Mouse (Mus musculus): ENCODE data around the gene Spen.
A peak's percentile ranks its signal among the peaks of the same experiment; 100 is the strongest.
"Not testable (repeated sequence)": the region's sequence is repeated elsewhere in the genome, so short reads cannot be mapped to it uniquely, and the experiment has no call there.

The Spen gene

GRCm38 (mm10) chr4:141538408-141539212, at the start of gene Spen:
Gene Spen (minus strand): TSS chr4:141538597.
- peak; percentile 86 to 89 for DNase-seq

GRCm38 (mm10) chr4:141583919-141584318, 45.5 kb upstream of the Spen start:
- DNase-seq = no peak

GRCm38 (mm10) chr4:141581051-141581450, 42.7 kb upstream of the Spen start:
- DNase-seq = no peak

- no peak for DNase-seq
Observed at GRCm38 (mm10) chr4:141578833-141579232, 40.4 kb upstream of the Spen start.

GRCm38 (mm10) chr4:141576877-141577276, 38.5 kb upstream of the Spen start:
- DNase-seq = no peak

DNA sequence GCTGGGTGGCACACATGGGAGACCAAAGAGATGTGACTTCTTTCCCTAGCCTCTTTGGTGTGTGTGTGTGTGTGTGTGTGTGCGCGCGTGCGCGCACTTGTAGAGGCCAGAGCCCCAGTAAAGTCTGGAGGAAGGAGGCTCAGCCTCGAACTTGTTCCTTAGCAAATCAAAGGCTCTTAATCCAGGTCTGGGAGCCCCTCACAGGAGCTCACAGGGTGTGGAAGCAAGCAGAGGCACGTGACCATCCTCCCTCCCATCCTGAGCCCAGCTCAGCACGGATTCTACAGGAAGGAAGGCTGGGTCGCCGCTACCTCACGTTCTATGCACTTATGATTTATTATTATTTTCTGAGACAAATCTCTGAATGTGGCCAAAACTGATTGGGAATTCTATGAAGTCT, 38.0 kb upstream of the Spen start:
- no peak for DNase-seq

DNA sequence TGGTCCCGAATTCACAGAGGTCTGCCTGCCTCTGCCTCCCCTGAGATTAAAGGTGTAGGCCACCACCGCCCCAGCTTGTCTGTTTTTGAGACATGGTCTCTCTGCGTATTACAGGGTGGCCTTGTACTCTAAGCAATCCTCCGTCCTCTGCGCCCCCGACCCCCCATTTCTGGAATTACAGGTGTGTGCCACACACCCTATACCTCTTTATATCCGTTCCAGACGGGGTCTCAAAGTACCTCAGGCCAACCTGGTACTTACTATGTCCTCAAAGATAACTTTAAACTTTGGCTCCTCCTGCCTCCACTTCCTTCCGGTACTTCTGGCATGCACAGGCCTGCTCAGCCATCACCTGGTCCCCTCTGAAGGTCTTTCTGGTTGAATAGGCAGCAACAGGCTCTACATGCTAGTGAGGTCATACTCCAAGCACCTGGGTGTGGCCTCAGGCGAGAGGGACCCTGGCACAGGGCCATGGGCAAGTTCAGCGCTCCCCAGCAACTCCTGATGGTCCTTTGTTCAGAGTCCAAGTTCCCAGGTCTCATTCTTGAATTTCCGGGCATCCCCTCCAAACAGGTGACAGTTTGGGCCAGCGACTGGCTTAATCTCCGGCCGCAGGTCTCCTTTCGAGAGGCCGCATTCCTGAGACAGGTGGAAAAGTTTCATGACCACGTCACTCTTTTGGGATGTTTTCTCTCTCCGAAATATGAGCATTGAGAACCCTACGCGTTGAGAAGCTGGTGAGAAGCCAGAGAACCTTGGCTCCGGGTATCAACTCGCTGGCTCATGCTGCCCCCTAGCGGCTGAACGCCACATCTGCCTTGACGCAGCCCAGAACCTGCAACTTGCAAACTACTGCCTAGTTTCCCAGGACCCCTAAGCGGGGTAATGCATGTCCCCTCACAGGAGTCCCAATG, 36.6 kb upstream of the Spen start:
- DNase-seq = peak; percentile 90 to 92

GRCm38 (mm10) chr4:141573359-141573966, 35.1 kb upstream of the Spen start:
- no peak for DNase-seq

DNA sequence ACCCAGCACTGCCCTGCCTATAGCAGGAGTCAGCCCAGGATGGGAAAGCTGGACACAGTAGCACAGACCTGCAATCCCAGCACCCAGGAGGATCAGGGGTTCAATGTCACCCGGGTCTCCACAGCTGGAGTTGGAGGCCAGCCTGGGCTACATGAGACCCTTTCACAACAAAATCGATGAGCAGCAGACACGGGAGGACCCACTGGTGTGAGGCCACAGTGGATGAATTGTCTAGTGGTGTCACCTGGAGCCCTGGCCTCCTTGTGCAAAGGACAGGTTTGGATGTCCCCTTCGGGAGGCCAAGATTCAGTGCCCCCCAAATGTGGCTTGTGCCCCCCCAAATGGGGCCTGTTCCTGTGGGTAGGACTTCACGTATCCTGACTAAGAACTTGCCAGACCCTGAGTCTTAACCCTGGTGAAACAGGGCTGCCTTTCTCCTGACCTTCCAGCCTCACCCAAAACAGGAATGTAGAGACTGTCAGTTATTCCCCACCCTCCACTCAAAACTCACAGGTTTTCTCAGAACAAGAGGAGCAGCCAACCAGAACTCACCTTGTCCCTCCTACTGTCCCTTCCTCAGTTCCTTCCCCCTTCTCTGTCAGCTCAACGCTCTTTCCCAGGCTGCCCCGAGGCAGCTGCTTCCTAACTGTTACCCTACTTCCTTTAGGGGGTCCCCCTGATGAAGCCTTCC, 34.4 kb upstream of the Spen start:
- no peak for DNase-seq

DNA sequence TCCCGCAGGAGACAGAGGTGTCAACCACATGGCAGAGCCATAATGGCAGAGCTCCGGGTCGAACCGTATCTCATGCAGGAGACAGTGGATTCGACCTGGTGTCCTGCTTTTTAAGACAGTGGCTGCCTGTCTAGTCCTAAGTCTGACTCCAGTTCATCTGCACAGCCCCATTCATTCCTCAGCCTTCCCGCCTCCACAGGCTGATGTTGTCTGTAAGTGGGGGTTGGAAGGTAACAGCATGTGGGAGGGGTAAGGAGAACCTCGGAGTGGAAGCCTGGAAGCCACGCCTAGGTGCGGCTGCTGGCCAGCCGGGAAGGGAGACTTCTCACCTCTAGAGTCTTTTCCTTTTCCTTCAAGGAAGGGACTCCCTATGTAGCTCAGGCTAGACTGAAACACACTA, 33.5 kb upstream of the Spen start:
- DNase-seq = no peak

- DNase-seq = no peak
Observed at GRCm38 (mm10) chr4:141571337-141571739, 32.9 kb upstream of the Spen start.

- no peak for DNase-seq
Observed at GRCm38 (mm10) chr4:141570821-141571220, 32.4 kb upstream of the Spen start.

- no peak for DNase-seq
Observed at GRCm38 (mm10) chr4:141570004-141570403, 31.6 kb upstream of the Spen start.

- no peak for DNase-seq
Observed at GRCm38 (mm10) chr4:141568966-141569365, 30.6 kb upstream of the Spen start.

GRCm38 (mm10) chr4:141567174-141567573, 28.8 kb upstream of the Spen start:
- not testable (repeated sequence) for DNase-seq

- DNase-seq = no peak
Observed at GRCm38 (mm10) chr4:141566187-141566586, 27.8 kb upstream of the Spen start.

- no peak for DNase-seq
Observed at GRCm38 (mm10) chr4:141565325-141565724, 26.9 kb upstream of the Spen start.

DNA sequence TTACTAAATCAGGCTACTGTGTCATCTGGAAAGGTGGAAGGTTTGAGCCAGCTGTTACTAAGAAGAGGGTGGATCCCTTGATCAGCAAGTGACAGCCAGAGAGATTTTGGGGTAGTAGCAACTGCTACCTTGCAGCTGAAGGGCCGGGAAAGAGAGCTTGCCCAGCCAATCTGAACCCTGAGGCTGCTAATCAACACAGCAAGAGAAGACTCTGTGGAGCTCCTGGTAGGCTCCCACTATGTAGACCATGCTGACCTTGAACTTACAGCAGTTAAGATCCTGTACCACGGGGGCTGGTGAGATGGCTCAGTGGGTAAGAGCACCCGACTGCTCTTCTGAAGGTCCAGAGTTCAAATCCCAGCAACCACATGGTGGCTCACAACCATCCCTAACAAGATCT, 26.3 kb upstream of the Spen start:
- DNase-seq = no peak

DNA sequence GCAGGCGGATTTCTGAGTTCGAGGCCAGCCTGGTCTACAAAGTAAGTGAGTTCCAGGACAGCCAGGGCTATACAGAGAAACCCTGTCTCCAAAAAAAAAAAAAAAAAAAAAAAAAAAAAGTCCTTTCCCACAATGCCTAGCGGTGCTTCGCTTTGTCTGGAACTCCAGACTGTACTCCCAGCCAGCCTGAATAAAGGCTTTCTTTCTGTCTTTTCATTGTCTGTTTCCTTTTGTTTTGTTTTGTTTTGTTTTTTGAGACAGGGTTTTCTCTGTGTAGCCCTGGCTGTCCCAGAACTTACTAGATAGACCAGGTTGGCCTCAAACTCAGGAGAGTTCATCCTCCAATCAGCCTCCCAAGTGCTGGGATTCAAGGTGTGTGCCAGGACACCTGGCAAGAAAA, 25.8 kb upstream of the Spen start:
- DNase-seq = no peak

DNA sequence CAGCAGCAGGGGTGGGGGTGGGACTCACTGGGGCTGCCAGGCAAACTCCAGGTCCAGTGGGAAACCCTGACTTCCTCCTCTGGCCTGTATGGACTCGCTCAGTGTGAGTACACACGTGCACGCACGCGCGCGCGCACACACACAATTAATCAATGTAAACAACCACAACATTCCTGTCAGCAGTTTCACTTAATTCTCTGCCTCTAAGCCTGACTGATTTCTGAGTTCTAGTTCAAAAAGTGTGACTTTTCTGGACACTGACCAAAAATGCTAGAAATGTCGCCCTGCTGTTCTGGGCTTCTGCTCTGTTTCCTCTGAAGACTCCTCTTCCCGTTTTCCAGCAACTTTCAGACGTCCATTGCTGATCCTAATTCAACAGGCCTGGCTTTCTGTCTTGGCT, 23.9 kb upstream of the Spen start:
- no peak for DNase-seq

GRCm38 (mm10) chr4:141561331-141561919, 23.0 kb upstream of the Spen start:
- DNase-seq = not testable (repeated sequence)

- peak; percentile 89 to 91 for DNase-seq
Observed at GRCm38 (mm10) chr4:141559898-141560263, 21.5 kb upstream of the Spen start.

Measured in B cell, adult 2 months (primary cell).